Mouse (Mus musculus): ENCODE data around the gene Safb2.

DNA sequence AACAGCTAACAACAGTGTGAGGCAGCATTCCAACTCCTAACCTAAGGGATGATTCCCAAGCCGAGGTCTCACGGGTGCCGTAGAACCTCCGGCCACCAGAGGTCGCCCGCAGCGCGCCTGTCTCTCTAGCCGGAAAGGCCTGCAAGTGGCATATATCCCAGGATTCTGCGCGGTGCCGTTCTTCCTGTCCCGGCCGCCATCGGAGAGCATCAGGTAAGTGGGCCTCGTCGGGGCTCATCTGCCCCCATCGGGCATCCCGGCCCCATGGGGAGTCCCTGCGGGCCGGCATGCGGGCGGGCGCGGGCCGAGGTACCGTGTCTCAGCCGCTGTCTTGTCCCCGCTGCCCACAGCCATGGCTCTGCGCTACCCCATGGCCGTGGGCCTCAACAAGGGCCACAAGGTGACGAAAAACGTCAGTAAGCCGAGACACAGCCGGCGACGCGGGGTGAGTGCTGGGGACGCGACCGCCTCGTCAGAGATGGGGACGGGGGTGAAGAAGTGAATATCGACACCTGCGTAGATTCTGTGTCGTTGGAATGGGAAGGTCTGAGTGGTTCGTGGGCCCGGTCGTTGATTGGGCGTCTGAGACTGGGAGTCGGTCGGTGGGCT is 29.0 kb upstream of the Safb2 start, which contains the start of gene Rpl36:
- TF ChIP-seq CTCF (IDR thresholded peaks at IDR 0.05; ENCODE audit: borderline replicate concordance, insufficient read depth, low read length) (peak; percentile 74), POLR2A (IDR thresholded peaks at IDR 0.05; ENCODE audit: low read depth, low read length) (peak; percentile 83)
